Mouse (Mus musculus) megakaryocyte progenitor cell, adult 5-6 weeks (primary cell): ENCODE measurements at regions not wholly inside any gene's neighbourhood (a gene's known extent, or its start where the extent isn't known, plus 50 kb on each side); places are given as distances from the start of the nearest gene placed in this dataset.

ENCODE experiments used
- ATAC-seq: replicated peaks from 2 replicates; pipeline ENCODE4 v1.8.0; 2016; ENCODE audit warnings: mild to moderate bottlenecking, moderate TSS enrichment, inconsistent platforms; ENCODE audit not compliant: poor library complexity

GRCm38 (mm10) chr12:39840615-39841014 lies 197.2 kb downstream of the Arl4a start:
- no peak for ATAC-seq

- ATAC-seq = no peak
These were observed 197.6 kb downstream of the Arl4a start for GRCm38 (mm10) chr12:39840179-39840578.

- no peak for ATAC-seq
These were observed 206.7 kb downstream of the Arl4a start for GRCm38 (mm10) chr12:39831079-39831478.

GRCm38 (mm10) chr12:39830530-39830929 lies 207.3 kb downstream of the Arl4a start:
- no peak for ATAC-seq

- ATAC-seq = no peak
These were observed 215.2 kb downstream of the Arl4a start for GRCm38 (mm10) chr12:39822671-39823070.

GRCm38 (mm10) chr12:39801536-39801935 lies 236.3 kb downstream of the Arl4a start:
- ATAC-seq = no peak

- ATAC-seq = no peak
These were observed 240.0 kb downstream of the Arl4a start for GRCm38 (mm10) chr12:39797843-39798242.

- no peak for ATAC-seq
These were observed 240.9 kb downstream of the Arl4a start for GRCm38 (mm10) chr12:39796939-39797338.

GRCm38 (mm10) chr12:39785026-39785425 lies 252.8 kb downstream of the Arl4a start:
- ATAC-seq = no peak

- ATAC-seq = no peak
These were observed 253.3 kb downstream of the Arl4a start for GRCm38 (mm10) chr12:39784532-39784931.

- ATAC-seq = no peak
These were observed 261.7 kb downstream of the Arl4a start for GRCm38 (mm10) chr12:39776173-39776572.

- no peak for ATAC-seq
These were observed 270.8 kb downstream of the Arl4a start for GRCm38 (mm10) chr12:39766988-39767387.

- ATAC-seq = no peak
These were observed 274.3 kb downstream of the Arl4a start for GRCm38 (mm10) chr12:39763529-39763928.

GRCm38 (mm10) chr12:39761946-39762345 lies 275.9 kb downstream of the Arl4a start:
- no peak for ATAC-seq

- ATAC-seq = no peak
These were observed 276.5 kb downstream of the Arl4a start for GRCm38 (mm10) chr12:39761326-39761725.

- no peak for ATAC-seq
These were observed 279.9 kb downstream of the Arl4a start for GRCm38 (mm10) chr12:39757975-39758374.

GRCm38 (mm10) chr12:39751850-39752249 lies 286.0 kb downstream of the Arl4a start:
- ATAC-seq = no peak

GRCm38 (mm10) chr12:39742156-39743063 lies 295.4 kb downstream of the Arl4a start:
- no peak for ATAC-seq

GRCm38 (mm10) chr12:39741051-39741847 lies 296.6 kb downstream of the Arl4a start:
- no peak for ATAC-seq

GRCm38 (mm10) chr12:39736966-39737365 lies 300.9 kb downstream of the Arl4a start:
- ATAC-seq = no peak

GRCm38 (mm10) chr12:39736097-39736920 lies 301.5 kb downstream of the Arl4a start:
- ATAC-seq = no peak
